Mouse (Mus musculus) 3134 (cell line): Measurements from ENCODE around the gene 2810021J22Rik.

Source experiments
- DNase-seq: peaks from one replicate; pipeline ENCODE4 v3.0.0-alpha.2; 2011; ENCODE audit warnings: low spot score; ENCODE audit not compliant: insufficient read length; ENCODE audit errors: extremely low read depth

2810021J22Rik gene

GRCm38 (mm10) chr11:58916879-58917744 is 50.1 kb downstream of the 2810021J22Rik start:
- DNase-seq, result peak; percentile 27

GRCm38 (mm10) chr11:58917745-58918366 is 50.8 kb downstream of the 2810021J22Rik start, which contains the start of gene Btnl10:
Gene Btnl10 (plus strand): TSS chr11:58917908.
- DNase-seq, result no peak

- no peak for DNase-seq
Observed at GRCm38 (mm10) chr11:58918759-58919158, 51.7 kb downstream of the 2810021J22Rik start.

GRCm38 (mm10) chr11:58922420-58922819 is 55.4 kb downstream of the 2810021J22Rik start:
- no peak for DNase-seq

- no peak for DNase-seq
Observed at GRCm38 (mm10) chr11:58926651-58927050, 59.6 kb downstream of the 2810021J22Rik start.

GRCm38 (mm10) chr11:58927053-58927452 is 60.0 kb downstream of the 2810021J22Rik start:
- DNase-seq, result no peak

GRCm38 (mm10) chr11:58927790-58928651 is 61.0 kb downstream of the 2810021J22Rik start:
- DNase-seq, result peak; percentile 54

- DNase-seq, result no peak
Observed at GRCm38 (mm10) chr11:58929055-58929454, 62.0 kb downstream of the 2810021J22Rik start.

- no peak for DNase-seq
Observed at GRCm38 (mm10) chr11:58929641-58930040, 62.6 kb downstream of the 2810021J22Rik start.

GRCm38 (mm10) chr11:58930254-58930653 is 63.2 kb downstream of the 2810021J22Rik start:
- no peak for DNase-seq

- DNase-seq, result no peak
Observed at GRCm38 (mm10) chr11:58931576-58931975, 64.6 kb downstream of the 2810021J22Rik start.
